Mouse (Mus musculus): Measurements from ENCODE around the gene Magi1. TPM values are rescaled to one million over a fixed set of nuclear protein-coding genes. Genes with fewer than 3 reads are reported as not detected.

Gene Magi1
- polyA plus RNA-seq, 1 experiment from 2014 or later, result 23.5 TPM

- peaks cover 6% of the 10 kb centered on the region for H3K4me1 ChIP-seq (ENCODE audit: control insufficient read depth, insufficient read depth, low read length)
- 63% methylated on average over 8 of the region's 8 CpGs for WGBS
- H3K9ac ChIP-seq (ENCODE audit: low read length), result no peak overlapping the region
- H3K4me2 ChIP-seq (ENCODE audit: low read depth), result no peak overlapping the region
- H3K9me3 ChIP-seq (ENCODE audit: control insufficient read depth, low read length), result no peaks in the 10 kb centered on the region
- H3K36me3 ChIP-seq (ENCODE audit: control insufficient read depth, insufficient read depth, low read length), result no peaks in the 10 kb centered on the region
- H3K27me3 ChIP-seq (ENCODE audit: control insufficient read depth, insufficient read depth, low read length), result no peaks in the 10 kb centered on the region
- H3K4me3 ChIP-seq (ENCODE audit: low read depth, low read length), result no peak overlapping the region
- no peak for ATAC-seq (ENCODE audit: insufficient read depth, low FRiP score, low TSS enrichment)
- DNase-seq (ENCODE audit: low spot score), result no peak
- H3K27ac ChIP-seq (ENCODE audit: low read depth, low read length), result no peak overlapping the region
Observed at GRCm38 (mm10) chr6:94067741-94068450, 215.8 kb downstream of the Magi1 start.

GRCm38 (mm10) chr6:94064832-94065231, 218.9 kb downstream of the Magi1 start:
- DNase-seq (ENCODE audit: low spot score) (no peak), ATAC-seq (ENCODE audit: insufficient read depth, low FRiP score, low TSS enrichment) (no peak)
- no peak overlapping the region for H3K4me2 ChIP-seq (ENCODE audit: low read depth)
- H3K27ac ChIP-seq (ENCODE audit: low read depth, low read length), result no peak overlapping the region
- H3K9me3 ChIP-seq (ENCODE audit: control insufficient read depth, low read length), result no peaks in the 10 kb centered on the region
- peaks cover 5% of the 10 kb centered on the region; the same call in 1 of the 2 replicates for H3K4me1 ChIP-seq (ENCODE audit: control insufficient read depth, insufficient read depth, low read length)
- 77% methylated on average over 4 of the region's 4 CpGs for WGBS
- no peak overlapping the region for H3K4me3 ChIP-seq (ENCODE audit: low read depth, low read length)
- H3K27me3 ChIP-seq (ENCODE audit: control insufficient read depth, insufficient read depth, low read length), result no peaks in the 10 kb centered on the region
- no peaks in the 10 kb centered on the region for H3K36me3 ChIP-seq (ENCODE audit: control insufficient read depth, insufficient read depth, low read length)
- no peak overlapping the region for H3K9ac ChIP-seq (ENCODE audit: low read length)

- ATAC-seq (ENCODE audit: insufficient read depth, low FRiP score, low TSS enrichment), result no peak
- no peak overlapping the region for H3K9ac ChIP-seq (ENCODE audit: low read length)
- H3K27me3 ChIP-seq (ENCODE audit: control insufficient read depth, insufficient read depth, low read length), result no peaks in the 10 kb centered on the region
- no peak overlapping the region for H3K27ac ChIP-seq (ENCODE audit: low read depth, low read length)
- no peak for DNase-seq (ENCODE audit: low spot score)
- H3K36me3 ChIP-seq (ENCODE audit: control insufficient read depth, insufficient read depth, low read length), result no peaks in the 10 kb centered on the region
- WGBS, result 86% methylated on average over 4 of the region's 4 CpGs
- H3K4me2 ChIP-seq (ENCODE audit: low read depth), result no peak overlapping the region
- H3K4me1 ChIP-seq (ENCODE audit: control insufficient read depth, insufficient read depth, low read length), result peaks cover 2% of the 10 kb centered on the region; the same call in 1 of the 2 replicates
- no peaks in the 10 kb centered on the region for H3K9me3 ChIP-seq (ENCODE audit: control insufficient read depth, low read length)
- no peak overlapping the region for H3K4me3 ChIP-seq (ENCODE audit: low read depth, low read length)
Observed at GRCm38 (mm10) chr6:94063542-94063941, 220.2 kb downstream of the Magi1 start.

- no peak overlapping the region for H3K4me3 ChIP-seq (ENCODE audit: low read depth, low read length)
- ATAC-seq (ENCODE audit: insufficient read depth, low FRiP score, low TSS enrichment) (no peak), DNase-seq (ENCODE audit: low spot score) (no peak)
- no peak overlapping the region for H3K9ac ChIP-seq (ENCODE audit: low read length)
- peaks cover 2% of the 10 kb centered on the region; the same call in 1 of the 2 replicates for H3K4me1 ChIP-seq (ENCODE audit: control insufficient read depth, insufficient read depth, low read length)
- H3K4me2 ChIP-seq (ENCODE audit: low read depth), result no peak overlapping the region
- WGBS, result 70% methylated on average over 8 of the region's 8 CpGs
- no peak overlapping the region for H3K27ac ChIP-seq (ENCODE audit: low read depth, low read length)
- H3K9me3 ChIP-seq (ENCODE audit: control insufficient read depth, low read length), result no peaks in the 10 kb centered on the region
- no peaks in the 10 kb centered on the region for H3K36me3 ChIP-seq (ENCODE audit: control insufficient read depth, insufficient read depth, low read length)
- H3K27me3 ChIP-seq (ENCODE audit: control insufficient read depth, insufficient read depth, low read length), result no peaks in the 10 kb centered on the region
Observed at GRCm38 (mm10) chr6:94061424-94061980, 222.2 kb downstream of the Magi1 start.

GRCm38 (mm10) chr6:94060621-94061213, 223.0 kb downstream of the Magi1 start:
- H3K4me1 ChIP-seq (ENCODE audit: control insufficient read depth, insufficient read depth, low read length), result peaks cover 2% of the 10 kb centered on the region; the same call in 1 of the 2 replicates
- no peaks in the 10 kb centered on the region for H3K36me3 ChIP-seq (ENCODE audit: control insufficient read depth, insufficient read depth, low read length)
- H3K4me2 ChIP-seq (ENCODE audit: low read depth), result no peak overlapping the region
- H3K9ac ChIP-seq (ENCODE audit: low read length), result no peak overlapping the region
- no peak overlapping the region for H3K4me3 ChIP-seq (ENCODE audit: low read depth, low read length)
- no peak for DNase-seq (ENCODE audit: low spot score)
- H3K9me3 ChIP-seq (ENCODE audit: control insufficient read depth, low read length), result no peaks in the 10 kb centered on the region
- H3K27ac ChIP-seq (ENCODE audit: low read depth, low read length), result no peak overlapping the region
- no peaks in the 10 kb centered on the region for H3K27me3 ChIP-seq (ENCODE audit: control insufficient read depth, insufficient read depth, low read length)
- WGBS, result 92% methylated on average over 7 of the region's 7 CpGs
- no peak for ATAC-seq (ENCODE audit: insufficient read depth, low FRiP score, low TSS enrichment)

GRCm38 (mm10) chr6:94059090-94059489, 224.6 kb downstream of the Magi1 start:
- Histone ChIP-seq H3K9ac (ENCODE audit: low read length) (no peak overlapping the region), H3K27ac (ENCODE audit: low read depth, low read length) (no peak overlapping the region), H3K4me1 (ENCODE audit: control insufficient read depth, insufficient read depth, low read length) (peaks cover 2% of the 10 kb centered on the region; the same call in 1 of the 2 replicates), H3K36me3 (ENCODE audit: control insufficient read depth, insufficient read depth, low read length) (no peaks in the 10 kb centered on the region), H3K9me3 (ENCODE audit: control insufficient read depth, low read length) (no peaks in the 10 kb centered on the region), H3K27me3 (ENCODE audit: control insufficient read depth, insufficient read depth, low read length) (no peaks in the 10 kb centered on the region), H3K4me3 (ENCODE audit: low read depth, low read length) (no peak overlapping the region), H3K4me2 (ENCODE audit: low read depth) (no peak overlapping the region)
- WGBS, result 85% methylated on average over 2 of the region's 2 CpGs
- DNase-seq (ENCODE audit: low spot score) (no peak), ATAC-seq (ENCODE audit: insufficient read depth, low FRiP score, low TSS enrichment) (no peak)

- no peaks in the 10 kb centered on the region for H3K4me1 ChIP-seq (ENCODE audit: control insufficient read depth, insufficient read depth, low read length)
Observed at GRCm38 (mm10) chr6:94053920-94054319, 229.8 kb downstream of the Magi1 start.

GRCm38 (mm10) chr6:94045180-94045579, 238.5 kb downstream of the Magi1 start:
- WGBS, result 87% methylated on average over 4 of the region's 4 CpGs
- Histone ChIP-seq H3K4me2 (ENCODE audit: low read depth) (no peak overlapping the region), H3K27ac (ENCODE audit: low read depth, low read length) (no peak overlapping the region), H3K4me1 (ENCODE audit: control insufficient read depth, insufficient read depth, low read length) (no peaks in the 10 kb centered on the region), H3K36me3 (ENCODE audit: control insufficient read depth, insufficient read depth, low read length) (no peaks in the 10 kb centered on the region), H3K27me3 (ENCODE audit: control insufficient read depth, insufficient read depth, low read length) (no peaks in the 10 kb centered on the region), H3K9me3 (ENCODE audit: control insufficient read depth, low read length) (no peaks in the 10 kb centered on the region), H3K4me3 (ENCODE audit: low read depth, low read length) (no peak overlapping the region), H3K9ac (ENCODE audit: low read length) (no peak overlapping the region)
- ATAC-seq (ENCODE audit: insufficient read depth, low FRiP score, low TSS enrichment), result no peak
- no peak for DNase-seq (ENCODE audit: low spot score)

More at GRCm38 (mm10) chr6:94053920-94054319, 229.8 kb downstream of the Magi1 start:
- DNase-seq (ENCODE audit: low spot score) (peak; percentile 69), ATAC-seq (ENCODE audit: insufficient read depth, low FRiP score, low TSS enrichment) (no peak)
- Histone ChIP-seq H3K9me3 (ENCODE audit: control insufficient read depth, low read length) (no peaks in the 10 kb centered on the region), H3K9ac (ENCODE audit: low read length) (no peak overlapping the region), H3K27ac (ENCODE audit: low read depth, low read length) (no peak overlapping the region), H3K4me2 (ENCODE audit: low read depth) (no peak overlapping the region), H3K36me3 (ENCODE audit: control insufficient read depth, insufficient read depth, low read length) (no peaks in the 10 kb centered on the region), H3K27me3 (ENCODE audit: control insufficient read depth, insufficient read depth, low read length) (no peaks in the 10 kb centered on the region), H3K4me3 (ENCODE audit: low read depth, low read length) (no peak overlapping the region)
- WGBS, result 11% methylated on average over 1 of the region's 1 CpGs

- DNase-seq (ENCODE audit: low spot score), result no peak
- Histone ChIP-seq H3K4me3 (ENCODE audit: low read depth, low read length) (no peak overlapping the region), H3K4me2 (ENCODE audit: low read depth) (no peak overlapping the region), H3K9ac (ENCODE audit: low read length) (no peak overlapping the region), H3K36me3 (ENCODE audit: control insufficient read depth, insufficient read depth, low read length) (no peaks in the 10 kb centered on the region), H3K27ac (ENCODE audit: low read depth, low read length) (no peak overlapping the region), H3K27me3 (ENCODE audit: control insufficient read depth, insufficient read depth, low read length) (no peaks in the 10 kb centered on the region), H3K4me1 (ENCODE audit: control insufficient read depth, insufficient read depth, low read length) (no peaks in the 10 kb centered on the region), H3K9me3 (ENCODE audit: control insufficient read depth, low read length) (no peaks in the 10 kb centered on the region)
- ATAC-seq (ENCODE audit: insufficient read depth, low FRiP score, low TSS enrichment), result no peak
- 75% methylated on average over 7 of the region's 7 CpGs for whole genome bisulfite sequencing
Observed at GRCm38 (mm10) chr6:94043461-94043860, 240.3 kb downstream of the Magi1 start.

Data from neural tube, embryonic 11.5 days (tissue).